Mouse (Mus musculus) right cerebral cortex, postnatal 4 days (tissue): ENCODE results near the gene Polr3c.
"Not testable (repeated sequence)": the region's sequence is repeated elsewhere in the genome, so short reads cannot be mapped to it uniquely, and the experiment has no call there.

Source experiments
- DNase-seq: peaks from one replicate; pipeline ENCODE4 v3.0.0-alpha.2; 2022

The Polr3c gene

GRCm38 (mm10) chr3:96727343-96727827, at the start of gene Polr3c, which contains the start of gene Rnf115:
Gene Polr3c (minus strand): TSS chr3:96727628.
Gene Rnf115 (plus strand): TSS chr3:96727664.
- DNase-seq, result peak; percentile 85

- DNase-seq, result no peak
These were observed 49.7 kb upstream of the Polr3c start for GRCm38 (mm10) chr3:96777120-96777519.

- no peak for DNase-seq
These were observed 45.5 kb upstream of the Polr3c start for GRCm38 (mm10) chr3:96772949-96773348.

GRCm38 (mm10) chr3:96769971-96770370, 42.5 kb upstream of the Polr3c start:
- DNase-seq, result no peak

GRCm38 (mm10) chr3:96764528-96764927, 37.1 kb upstream of the Polr3c start:
- DNase-seq, result no peak

GRCm38 (mm10) chr3:96759695-96760094, 32.3 kb upstream of the Polr3c start:
- no peak for DNase-seq

- no peak for DNase-seq
These were observed 30.3 kb upstream of the Polr3c start for GRCm38 (mm10) chr3:96757691-96758090.

- DNase-seq, result no peak
These were observed 28.5 kb upstream of the Polr3c start for GRCm38 (mm10) chr3:96755935-96756334.

- DNase-seq, result no peak
These were observed 19.4 kb upstream of the Polr3c start for GRCm38 (mm10) chr3:96746829-96747228.

GRCm38 (mm10) chr3:96744348-96744747, 16.9 kb upstream of the Polr3c start:
- no peak for DNase-seq

GRCm38 (mm10) chr3:96740279-96740678, 12.9 kb upstream of the Polr3c start:
- DNase-seq, result not testable (repeated sequence)

GRCm38 (mm10) chr3:96737995-96738394, 10.6 kb upstream of the Polr3c start:
- DNase-seq, result no peak

GRCm38 (mm10) chr3:96737013-96737740, 9.7 kb upstream of the Polr3c start:
- DNase-seq, result no peak

- DNase-seq, result no peak
These were observed 7.8 kb upstream of the Polr3c start for GRCm38 (mm10) chr3:96735200-96735599.

GRCm38 (mm10) chr3:96733984-96734383, 6.6 kb upstream of the Polr3c start:
- DNase-seq, result no peak

- no peak for DNase-seq
These were observed 3.4 kb upstream of the Polr3c start for GRCm38 (mm10) chr3:96730785-96731184.

GRCm38 (mm10) chr3:96729403-96729784, 2.0 kb upstream of the Polr3c start:
- DNase-seq, result no peak

GRCm38 (mm10) chr3:96728634-96729402, 1.4 kb upstream of the Polr3c start:
- DNase-seq, result no peak

- no peak for DNase-seq
These were observed 603 bp upstream of the Polr3c start for GRCm38 (mm10) chr3:96727828-96728633.

GRCm38 (mm10) chr3:96719173-96719572, 8.3 kb downstream of the Polr3c start:
- peak; percentile 66 for DNase-seq

- DNase-seq, result no peak
These were observed 11.6 kb downstream of the Polr3c start for GRCm38 (mm10) chr3:96715854-96716253.

- no peak for DNase-seq
These were observed 13.1 kb downstream of the Polr3c start for GRCm38 (mm10) chr3:96714286-96714685.

GRCm38 (mm10) chr3:96708684-96709064, 18.8 kb downstream of the Polr3c start:
- DNase-seq, result no peak
